Mouse (Mus musculus) cerebellum, adult 8-10 months (tissue): ENCODE measurements around the gene Gm39115.
"Not testable (repeated sequence)": the region's sequence is repeated elsewhere in the genome, so short reads cannot be mapped to it uniquely, and the experiment has no call there.

ENCODE experiments used
- DNase-seq: peaks from one replicate; pipeline ENCODE4 v3.0.0; 2022

Gm39115 gene

DNA sequence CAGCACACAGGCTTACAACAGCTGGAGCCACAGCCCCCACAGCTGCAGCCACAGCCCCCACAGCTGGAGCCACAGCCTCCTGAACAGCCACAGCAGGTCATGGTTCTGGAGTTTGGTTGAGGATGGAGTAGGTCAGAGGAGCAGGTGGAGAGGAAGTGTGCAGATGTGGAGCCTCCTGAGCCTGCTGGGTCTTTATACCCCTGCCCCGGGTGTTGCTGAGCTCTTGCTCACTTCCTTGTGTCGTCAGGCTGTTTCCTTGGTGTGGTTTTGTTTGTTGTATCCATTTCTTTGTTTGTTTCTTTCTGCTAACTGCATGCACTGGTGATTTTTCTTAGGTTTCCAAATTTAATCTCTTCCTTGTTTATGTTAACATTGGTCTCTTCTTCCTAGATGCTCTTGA lies at the start of gene Gm39115:
Gene Gm39115, minus strand, starts transcription at position 101 of the 400 bp plus-strand sequence.
- DNase-seq = not testable (repeated sequence)

DNA sequence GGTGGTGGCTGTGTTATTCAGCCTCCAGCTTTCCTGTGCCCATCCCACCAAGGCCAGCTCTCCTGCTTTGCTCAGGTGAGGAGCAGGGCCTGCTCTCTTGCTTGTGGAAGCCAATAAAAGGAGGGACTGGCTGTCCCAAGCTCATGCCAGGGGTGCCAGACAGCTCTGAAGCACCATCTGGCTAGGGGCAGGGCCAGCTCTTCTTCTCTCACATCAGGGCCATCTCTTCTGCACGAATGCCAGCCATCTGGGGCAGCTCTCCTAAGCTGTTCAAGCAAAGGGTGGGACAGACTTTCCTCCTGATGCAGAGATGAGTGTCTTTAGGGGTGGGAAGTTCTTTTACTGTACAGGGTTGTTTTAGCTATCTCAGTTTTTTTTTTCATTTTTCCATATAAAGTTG lies 45.2 kb upstream of the Gm39115 start:
- no peak for DNase-seq

DNA sequence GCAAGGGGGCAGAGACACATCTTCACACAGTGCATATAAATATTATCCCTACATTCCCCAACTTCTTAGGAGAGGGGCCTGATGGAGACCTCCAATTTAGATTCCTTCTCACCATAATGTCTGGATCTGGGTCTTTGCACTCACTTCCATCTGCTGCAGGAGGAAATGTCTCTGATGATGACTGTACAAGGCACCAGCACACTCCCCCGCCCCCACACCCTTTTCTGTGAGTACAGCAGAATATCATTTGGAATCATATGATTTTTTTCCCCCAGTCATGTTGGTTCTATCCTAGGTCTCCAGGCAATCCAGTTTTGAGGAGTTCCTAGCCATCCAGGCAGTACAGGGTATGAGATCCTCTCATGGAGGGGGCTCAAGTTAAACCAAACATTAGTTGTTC lies 42.9 kb upstream of the Gm39115 start:
- DNase-seq = no peak

DNA sequence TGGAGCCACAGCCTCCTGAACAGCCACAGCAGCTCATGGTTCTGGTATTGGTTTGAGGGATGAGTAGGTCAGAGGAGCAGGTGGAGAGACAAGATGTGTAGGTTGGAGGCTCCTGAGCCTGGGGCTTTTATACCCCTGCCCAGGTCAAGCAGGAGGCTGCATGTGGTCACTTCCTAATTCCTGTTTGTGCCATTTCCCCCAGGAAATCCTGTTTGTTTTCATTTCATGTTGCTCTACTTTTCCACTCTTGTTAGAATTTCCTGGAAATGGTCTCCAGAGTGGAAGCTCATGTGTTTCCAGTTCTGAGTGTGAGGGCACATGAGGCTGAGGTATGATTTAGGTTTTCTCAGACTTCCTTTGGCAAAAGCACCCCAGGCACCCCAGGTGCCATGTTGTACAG lies 40.1 kb upstream of the Gm39115 start, which contains the start of gene Krtap5-2:
Gene Krtap5-2, minus strand, starts transcription at position 101 of the 400 bp plus-strand sequence.
- not testable (repeated sequence) for DNase-seq

GRCm38 (mm10) chr7:142169836-142170235 lies 34.0 kb upstream of the Gm39115 start:
- DNase-seq = no peak

DNA sequence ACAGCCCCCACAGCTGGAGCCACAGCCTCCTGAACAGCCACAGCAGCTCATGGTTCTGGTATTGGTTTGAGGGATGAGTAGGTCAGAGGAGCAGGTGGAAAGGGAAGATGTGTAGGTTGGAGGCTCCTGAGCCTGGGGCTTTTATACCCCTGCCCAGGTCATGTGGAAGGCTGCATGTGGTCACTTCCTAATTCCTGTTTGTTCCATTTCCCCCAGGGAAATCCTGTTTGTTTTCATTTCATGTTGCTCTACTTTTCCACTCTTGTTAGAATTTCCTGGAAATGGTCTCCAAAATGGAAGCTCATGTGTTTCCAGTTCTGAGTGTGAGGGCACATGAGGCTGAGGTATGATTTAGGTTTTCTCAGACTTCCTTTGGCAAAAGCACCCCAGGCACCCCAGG lies 29.8 kb upstream of the Gm39115 start, which contains the start of gene Gm4553:
Gene Gm4553, minus strand, starts transcription at position 101 of the 400 bp plus-strand sequence.
- not testable (repeated sequence) for DNase-seq

DNA sequence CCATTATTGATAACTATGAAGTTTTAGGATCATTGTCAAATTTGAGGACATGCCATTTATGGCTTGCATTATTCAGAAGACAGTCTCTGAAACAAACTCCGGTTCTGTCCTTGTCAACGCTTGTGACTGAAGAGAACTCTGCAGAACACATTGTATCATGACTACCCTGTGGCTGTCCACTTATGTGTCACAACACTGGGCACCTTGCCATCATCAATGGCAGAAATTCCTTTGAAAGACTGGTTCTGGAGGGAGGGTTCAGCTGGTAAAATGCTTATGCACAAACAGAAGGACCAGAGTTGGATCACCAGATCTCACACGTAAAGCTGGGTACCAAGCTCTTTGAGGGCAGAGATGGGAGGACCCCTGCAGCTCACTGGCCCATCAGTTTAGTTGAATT lies 23.5 kb upstream of the Gm39115 start:
- no peak for DNase-seq

GRCm38 (mm10) chr7:142157013-142157412 lies 21.2 kb upstream of the Gm39115 start, which contains the start of gene Gm29735:
Gm29735 (minus strand) TSS chr7:142157113.
- not testable (repeated sequence) for DNase-seq

DNA sequence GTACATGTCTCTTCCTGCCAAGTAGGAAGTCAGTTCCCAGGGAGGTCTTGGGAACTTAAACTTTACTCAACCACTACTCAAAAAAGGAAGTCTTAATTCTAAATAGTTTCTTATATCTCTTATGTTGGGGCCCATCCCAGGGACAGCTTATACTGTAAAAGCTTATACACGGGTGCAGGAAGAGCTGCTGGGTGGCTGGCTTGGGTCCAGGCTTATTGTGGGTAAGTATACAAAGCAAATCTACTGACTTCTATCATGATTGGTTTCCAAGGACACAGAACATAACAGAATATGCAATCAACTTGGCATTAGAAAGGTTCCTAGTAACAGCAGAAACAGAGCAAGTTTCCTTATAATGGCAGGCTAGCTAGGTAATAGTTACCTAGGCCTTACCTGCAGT lies 19.5 kb upstream of the Gm39115 start:
- no peak for DNase-seq

DNA sequence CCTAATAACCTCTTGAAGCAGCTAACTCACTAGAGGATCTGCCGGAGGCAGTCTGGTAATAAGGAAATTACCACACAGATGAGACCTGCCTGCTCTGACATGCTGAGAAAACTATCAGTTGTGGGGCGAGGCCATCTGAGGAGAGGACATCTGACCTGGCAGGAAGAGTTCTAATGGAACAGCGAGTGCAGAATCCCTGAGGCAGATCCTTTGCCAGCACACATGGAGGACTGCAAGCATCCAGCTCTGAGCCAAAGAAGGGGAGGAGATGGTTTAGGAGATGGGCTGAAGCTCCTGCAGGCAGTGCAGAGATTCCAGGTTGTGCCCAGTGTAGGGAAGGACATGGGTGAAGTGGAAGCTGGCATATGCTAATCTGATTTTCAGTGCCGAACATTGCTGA lies 16.4 kb upstream of the Gm39115 start:
- no peak for DNase-seq

GRCm38 (mm10) chr7:142148633-142149032 lies 12.8 kb upstream of the Gm39115 start:
- no peak for DNase-seq

DNA sequence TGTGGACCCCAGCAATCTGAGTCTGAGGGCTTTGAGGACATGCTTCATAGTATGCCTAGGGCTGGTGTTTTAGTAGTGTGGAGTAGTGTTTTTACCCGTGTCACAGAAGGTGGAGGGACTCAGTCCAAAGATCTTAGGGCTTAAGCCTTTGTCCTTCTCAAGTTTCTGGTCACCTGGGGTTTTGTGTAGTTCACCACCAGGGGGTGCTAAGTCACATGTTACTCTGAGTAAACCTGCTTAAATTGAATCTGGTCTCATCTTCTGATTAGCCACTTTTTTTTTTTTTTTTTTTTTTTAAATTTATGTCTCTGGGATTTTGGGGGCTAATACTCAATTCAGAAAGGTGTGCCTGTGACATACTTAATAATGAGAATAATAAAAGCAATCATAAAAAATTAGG lies 10.2 kb upstream of the Gm39115 start:
- DNase-seq = peak; percentile 16

GRCm38 (mm10) chr7:142145413-142145940 lies 9.6 kb upstream of the Gm39115 start:
- no peak for DNase-seq

- no peak for DNase-seq
These were observed 8.7 kb upstream of the Gm39115 start, which contains the start of gene Gm45337 for GRCm38 (mm10) chr7:142144507-142144906. Gm45337 (minus strand) TSS chr7:142144607.

- DNase-seq = not testable (repeated sequence)
These were observed 7.7 kb upstream of the Gm39115 start for GRCm38 (mm10) chr7:142143506-142144010.

DNA sequence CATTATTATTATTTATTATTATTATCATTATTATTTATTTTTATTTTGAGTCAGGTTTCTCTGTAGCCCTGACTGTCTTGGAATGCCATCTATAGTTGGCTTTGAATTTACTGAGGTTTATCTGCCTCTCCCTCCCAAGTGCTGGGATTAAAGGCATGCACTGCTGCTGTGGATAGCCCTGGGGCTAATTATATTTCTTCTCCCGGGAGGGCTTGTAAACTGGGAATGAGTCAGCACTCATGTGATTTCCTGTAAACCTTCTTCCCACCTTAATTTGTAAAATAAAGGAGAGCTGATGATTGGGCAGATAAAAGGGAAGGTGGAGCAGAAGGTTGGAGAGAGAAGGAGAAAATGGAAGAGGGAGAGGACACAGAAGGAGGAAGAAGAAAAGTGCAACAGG lies 4.9 kb upstream of the Gm39115 start:
- no peak for DNase-seq

DNA sequence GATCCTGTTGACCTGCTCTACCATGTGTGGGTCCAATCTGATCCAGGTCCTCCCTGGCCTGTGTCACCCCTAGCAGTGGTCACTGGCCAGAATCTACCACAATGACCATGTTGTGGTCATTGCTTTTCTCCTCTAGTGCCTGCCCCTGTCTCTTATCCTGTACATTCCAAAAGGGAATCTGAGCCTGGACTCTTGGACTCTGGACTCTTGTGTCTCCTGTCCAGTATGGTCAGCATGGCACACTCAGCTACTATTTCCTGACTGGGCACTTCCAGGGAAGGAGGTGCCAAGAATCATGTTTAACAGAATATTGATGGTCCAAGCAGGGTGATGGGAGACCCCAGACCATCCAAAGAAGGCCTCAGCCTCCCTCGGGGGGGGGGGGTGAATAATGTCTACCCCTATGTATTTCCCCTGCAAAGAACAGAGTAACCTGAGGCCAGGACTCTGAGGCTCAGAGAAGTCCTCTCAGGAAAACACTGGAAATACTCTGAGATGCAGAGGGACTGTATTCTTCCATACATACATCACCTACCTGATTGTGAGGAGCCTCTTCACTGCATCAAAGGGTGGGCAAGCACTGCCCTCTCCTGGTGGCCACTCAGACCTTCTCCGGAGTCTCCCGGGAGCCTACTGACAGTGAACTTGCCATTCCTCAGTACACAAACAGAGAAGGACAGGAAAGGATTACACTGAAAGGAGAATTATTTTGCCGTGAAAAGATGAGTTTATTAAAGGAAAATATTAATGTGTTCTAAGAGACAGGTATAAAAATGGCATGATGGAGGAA lies 1.4 kb downstream of the Gm39115 start:
- no peak for DNase-seq

GRCm38 (mm10) chr7:142128843-142129242 lies 7.0 kb downstream of the Gm39115 start:
- no peak for DNase-seq

DNA sequence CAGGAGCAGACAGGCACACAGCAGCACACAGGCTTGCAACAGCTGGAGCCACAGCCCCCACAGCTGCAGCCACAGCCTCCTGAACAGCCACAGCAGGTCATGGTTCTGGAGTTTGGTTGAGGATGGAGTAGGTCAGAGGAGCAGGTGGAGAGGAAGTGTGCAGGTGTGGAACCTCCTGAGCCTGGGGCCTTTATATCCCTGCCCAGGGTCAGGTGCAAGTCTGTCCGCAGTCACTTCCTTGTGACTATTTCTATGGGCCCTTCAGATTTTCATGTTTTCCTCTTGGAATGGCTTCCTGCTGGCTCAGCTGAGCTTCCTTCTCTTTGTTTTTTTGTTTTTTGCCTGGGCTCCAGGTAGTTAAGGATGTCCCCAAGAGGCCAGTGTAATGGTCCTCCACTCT lies 15.2 kb downstream of the Gm39115 start, which contains the start of gene Gm45618:
Gene Gm45618, minus strand, starts transcription at position 101 of the 400 bp plus-strand sequence.
- not testable (repeated sequence) for DNase-seq

DNA sequence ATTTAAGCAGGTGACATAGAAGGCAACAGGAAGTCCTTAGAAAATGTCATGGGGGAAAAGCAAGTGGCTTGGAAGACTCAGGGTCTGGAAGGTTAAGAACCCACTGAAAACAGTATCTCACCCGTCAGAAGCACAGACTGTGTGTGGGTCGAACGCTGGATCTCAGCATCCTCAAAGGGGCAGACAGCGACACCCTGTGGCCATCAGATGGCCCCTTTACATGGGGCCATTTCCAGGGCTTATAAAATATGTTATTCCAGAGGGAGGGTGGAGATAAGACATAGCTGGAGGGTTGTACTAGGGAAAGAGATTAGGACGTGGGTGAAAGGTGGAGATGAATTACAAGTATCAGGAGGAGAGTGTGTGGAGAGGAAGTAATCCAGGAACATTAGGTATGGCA lies 16.2 kb downstream of the Gm39115 start:
- peak; percentile 20 for DNase-seq

GRCm38 (mm10) chr7:142104747-142105146 lies 31.1 kb downstream of the Gm39115 start:
- no peak for DNase-seq

GRCm38 (mm10) chr7:142097776-142098175 lies 38.1 kb downstream of the Gm39115 start:
- DNase-seq = peak; percentile 88

DNA sequence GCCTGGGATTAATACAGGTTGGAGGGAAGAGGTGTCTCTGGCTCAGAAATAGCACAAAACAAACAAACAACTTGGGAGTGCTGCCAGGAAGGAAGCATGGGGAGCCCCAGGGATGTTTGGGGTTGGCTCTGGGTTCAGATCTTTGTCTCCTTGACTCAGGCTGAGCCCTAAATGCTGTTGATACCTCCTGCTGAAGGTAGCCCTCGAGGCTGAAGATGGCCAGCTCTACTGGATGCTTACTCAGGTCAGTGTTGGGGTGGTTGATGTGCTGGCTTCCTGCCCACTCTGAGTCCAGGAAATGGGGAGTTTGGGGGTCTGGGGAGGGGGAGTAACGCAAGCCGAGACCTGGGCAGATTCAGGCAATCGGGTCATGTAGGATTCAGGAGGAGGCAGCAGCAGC lies 39.1 kb downstream of the Gm39115 start:
- no peak for DNase-seq
